In genomic region chr17:35076507-35077176, GRCm38 (mm10) we compare ENCODE assay signal across 9 mouse cellular contexts. TPM values are rescaled to one million over a fixed set of nuclear protein-coding genes. Genes with fewer than 3 reads are reported as not detected.
DNase-seq lines count a peak whose midpoint lies in the region; ATAC-seq and TF ChIP-seq lines count a peak whose summit lies in the region.
"Had no signal": no experiment of that assay in that cellular context is flagged by ENCODE, and none has a peak within 500 bp of the region (broad histone marks: within the 10 kb centered on the region; RNA-seq: fewer than 3 reads in every experiment).

TSS of gene Ly6g6e (plus strand) at chr17:35076902.

- H3K4me3 ChIP-seq in heart, embryonic 11.5 days (ENCODE audit: low read depth, low read length) = peak within 1 kb of the TSS; percentile 32
- H3K4me3 ChIP-seq in E14TG2a.4 (replicated peaks; ENCODE audit: low read length) = peak within 1 kb of the TSS; percentile 78
- H3K4me3 ChIP-seq in forebrain, embryonic 13.5 days = peak within 1 kb of the TSS; percentile 16
- H3K4me3 ChIP-seq in liver, embryonic 12.5 days = no peak within 1 kb of the TSS

- H3K4me1 ChIP-seq in heart, embryonic 11.5 days (ENCODE audit: control insufficient read depth, insufficient read depth, low read length) = peaks cover 19% of the 10 kb centered on the region
- H3K4me1 ChIP-seq in E14TG2a.4 (replicated peaks; ENCODE audit: low read depth, low read length) = peaks cover 84% of the 10 kb centered on the region
- H3K4me1 ChIP-seq in forebrain, embryonic 13.5 days = peaks cover 23% of the 10 kb centered on the region
- H3K4me1 ChIP-seq in liver, embryonic 12.5 days = peaks cover 57% of the 10 kb centered on the region

- no peak for TF ChIP-seq CTCF in E14TG2a.4 (conservative IDR thresholded peaks at IDR 0.05; ENCODE audit: low read length)

- 30% methylated on average over 10 of the region's 10 CpGs for WGBS in heart, embryonic 11.5 days (ENCODE audit: insufficient replicate concordance)
- 29% methylated on average over 10 of the region's 10 CpGs for WGBS in forebrain, embryonic 13.5 days
- WGBS in liver, embryonic 12.5 days (ENCODE audit: insufficient replicate concordance) = 38% methylated on average over 10 of the region's 10 CpGs

- H3K9me3 ChIP-seq in heart, embryonic 11.5 days (replicated peaks; ENCODE audit: control insufficient read depth, low read length) = no peaks in the 10 kb centered on the region
- no peaks in the 10 kb centered on the region for H3K9me3 ChIP-seq in E14TG2a.4 (ENCODE audit: low read length)
- H3K9me3 ChIP-seq in forebrain, embryonic 13.5 days (replicated peaks) = no peaks in the 10 kb centered on the region
- no peaks in the 10 kb centered on the region for H3K9me3 ChIP-seq in liver, embryonic 12.5 days (replicated peaks)

- peak within 1 kb of the TSS; percentile 35; the same call in 1 of the 2 replicates for H3K27ac ChIP-seq in heart, embryonic 11.5 days (ENCODE audit: low read depth, low read length)
- peak within 1 kb of the TSS; percentile 44; the same call in 1 of the 2 replicates for H3K27ac ChIP-seq in forebrain, embryonic 13.5 days
- H3K27ac ChIP-seq in liver, embryonic 12.5 days = 0 out of 2 replicates have a peak within 1 kb of the TSS, but pooled peaks have one; percentile 2

- H3K27me3 ChIP-seq in heart, embryonic 11.5 days (ENCODE audit: control insufficient read depth, insufficient read depth, low read length) = no peaks in the 10 kb centered on the region
- H3K27me3 ChIP-seq in E14TG2a.4 (ENCODE audit: insufficient read depth, low read length) = no peaks in the 10 kb centered on the region
- no peaks in the 10 kb centered on the region for H3K27me3 ChIP-seq in forebrain, embryonic 13.5 days
- peaks cover 40% of the 10 kb centered on the region for H3K27me3 ChIP-seq in liver, embryonic 12.5 days (replicated peaks)

- peak within 1 kb of the TSS; percentile 72 for H3K9ac ChIP-seq in heart, embryonic 11.5 days (ENCODE audit: low read depth, low read length)
- H3K9ac ChIP-seq in forebrain, embryonic 13.5 days = peak within 1 kb of the TSS; percentile 43
- no peak within 1 kb of the TSS for H3K9ac ChIP-seq in liver, embryonic 12.5 days

- no peak for DNase-seq in heart, postnatal 4 days
- DNase-seq in right cerebral cortex, postnatal 14 days = no peak
- DNase-seq in adrenal gland, postnatal 4 days (ENCODE audit: low spot score in 2 of 2) = no peak
- DNase-seq in ovary, postnatal 36 days (ENCODE audit: low spot score) = no peak
- DNase-seq: lung, postnatal 4 days had no signal

- no peak for ATAC-seq in heart, embryonic 11.5 days (replicated peaks; ENCODE audit: insufficient number of reproducible peaks, low FRiP score, low TSS enrichment)
- peak; percentile 79; the same call in 1 of the 2 replicates for ATAC-seq in forebrain, embryonic 13.5 days
- ATAC-seq in liver, embryonic 12.5 days = no peak

- no peaks in the 10 kb centered on the region for H3K36me3 ChIP-seq in heart, embryonic 11.5 days (ENCODE audit: control insufficient read depth, insufficient read depth, low read length)
- 0 out of 2 replicates have a peak, but pooled peaks cover 3% of the 10 kb centered on the region for H3K36me3 ChIP-seq in E14TG2a.4 (ENCODE audit: insufficient read depth, low read length)
- H3K36me3 ChIP-seq in forebrain, embryonic 13.5 days (ENCODE audit: poor library complexity, severe bottlenecking) = no peaks in the 10 kb centered on the region
- H3K36me3 ChIP-seq in liver, embryonic 12.5 days = no peaks in the 10 kb centered on the region

- H3K4me2 ChIP-seq in heart, embryonic 11.5 days = peak within 1 kb of the TSS; percentile 67
- H3K4me2 ChIP-seq in forebrain, embryonic 13.5 days = peak within 1 kb of the TSS; percentile 46
- peak within 1 kb of the TSS; percentile 30 for H3K4me2 ChIP-seq in liver, embryonic 12.5 days

RNA-seq across cellular contexts. Expression of gene Ly6g6e, which starts in this region (rescaled TPM):
- polyA plus RNA-seq in heart, embryonic 11.5 days (2014; fragmentation: Nextera tagmentation; extraction: Ambion mirVana) = 0.42 TPM in 1 of 2 replicates, not detected in the other
- total RNA-seq in heart, postnatal 4 days (2021) = not detected
- 1.7 and 2.3 TPM in 2 replicates for polyA plus RNA-seq in forebrain, embryonic 13.5 days (2015; fragmentation: Nextera tagmentation; extraction: Ambion mirVana)
- 0.23 TPM in 1 of 2 replicates, not detected in the other for polyA plus RNA-seq in liver, embryonic 12.5 days (2016; fragmentation: Nextera tagmentation; extraction: Ambion mirVana)
- total RNA-seq in adrenal gland, postnatal 4 days (2021) = not detected
